Mouse (Mus musculus): ENCODE results near the gene Mki67. TPM values are rescaled to one million over a fixed set of nuclear protein-coding genes. Genes with fewer than 3 reads are reported as not detected.

Gene Mki67
- polyA plus RNA-seq, 1 experiment from 2014 or later: 3.7 TPM

DNA sequence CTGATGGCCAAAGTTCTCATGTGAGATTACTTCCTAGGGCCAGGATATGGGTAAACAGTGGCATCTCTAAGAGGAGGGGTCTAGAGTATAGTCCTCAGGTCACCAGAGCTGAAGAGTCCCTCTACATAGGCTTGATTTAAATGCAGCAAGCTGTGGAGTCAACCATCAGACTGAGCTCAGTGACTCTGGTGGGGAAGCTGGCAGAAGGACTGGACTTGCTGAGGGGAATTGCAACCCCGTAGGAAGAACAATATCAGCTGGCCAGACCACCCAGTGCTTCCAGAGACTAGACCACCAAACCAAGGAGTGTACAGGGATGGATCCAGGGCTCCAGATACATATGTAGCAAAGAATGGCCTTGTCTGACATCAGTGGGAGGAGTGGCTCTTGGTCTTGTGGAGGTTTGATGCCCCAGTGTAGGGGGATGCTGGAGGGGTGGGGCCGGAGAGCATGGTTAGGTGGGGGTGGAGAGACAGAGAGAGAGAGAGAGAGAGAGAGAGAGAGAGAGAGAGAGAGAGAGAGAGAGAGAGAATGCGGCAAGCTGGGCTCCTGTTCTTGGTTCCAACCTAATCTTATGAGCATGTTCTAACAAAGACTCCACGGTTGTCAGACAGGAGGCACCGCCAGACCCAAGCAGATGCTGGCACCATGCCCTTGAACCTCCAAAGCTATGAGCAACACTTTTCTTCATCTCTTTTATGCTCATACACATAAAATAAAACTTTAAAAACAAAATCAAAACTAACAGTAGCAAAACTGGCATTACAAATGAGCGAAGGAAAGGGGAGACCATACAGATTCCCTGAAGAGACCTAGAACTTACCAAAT lies 6.1 kb upstream of the Mki67 start:
- no peaks in the 10 kb centered on the region for H3K4me1 ChIP-seq (ENCODE audit: control insufficient read depth, insufficient read depth, low read length)
- H3K4me3 ChIP-seq (ENCODE audit: low read depth, low read length): no peak overlapping the region
- H3K9ac ChIP-seq (replicated peaks; ENCODE audit: low read depth, low read length): no peak overlapping the region
- no peak overlapping the region for H3K27ac ChIP-seq (ENCODE audit: low read depth, low read length)
- no peaks in the 10 kb centered on the region for H3K36me3 ChIP-seq (ENCODE audit: control insufficient read depth, insufficient read depth, low read length)
- ATAC-seq (ENCODE audit: low read depth): no peak
- 81% methylated on average over 6 of the region's 6 CpGs for WGBS
- no peaks in the 10 kb centered on the region for H3K27me3 ChIP-seq (ENCODE audit: control insufficient read depth, insufficient read depth, low read length)
- H3K4me2 ChIP-seq (ENCODE audit: low read depth, low read length): no peak overlapping the region
- no peaks in the 10 kb centered on the region for H3K9me3 ChIP-seq (ENCODE audit: control insufficient read depth, low read length)

DNA sequence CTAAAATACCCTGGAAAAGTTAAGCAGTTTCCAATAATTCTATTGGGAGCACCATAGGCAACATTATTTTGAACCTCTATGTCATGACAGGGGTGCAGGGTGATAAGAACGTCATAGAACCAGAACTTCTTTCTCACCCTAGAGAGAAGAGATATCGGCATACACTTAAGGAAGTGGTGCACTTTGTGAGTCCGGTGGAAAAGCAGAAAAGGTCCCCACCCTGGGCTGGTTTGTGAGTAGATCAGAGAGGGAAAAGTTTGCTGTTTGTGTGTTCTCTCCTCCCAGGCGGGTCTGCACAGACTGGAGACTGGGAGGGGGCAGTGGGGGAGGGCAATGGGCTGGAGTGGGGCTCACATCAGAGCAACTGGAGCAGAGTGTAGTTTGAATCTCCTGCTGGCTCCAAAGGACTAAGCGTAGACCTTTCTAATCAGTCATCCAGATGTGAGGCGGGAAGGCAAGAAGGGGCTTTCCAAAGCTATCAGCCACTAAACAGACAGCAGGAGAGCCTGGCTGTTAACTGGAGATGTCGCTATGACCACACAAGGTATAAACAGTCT lies 5.4 kb upstream of the Mki67 start:
- no peak overlapping the region for H3K9ac ChIP-seq (replicated peaks; ENCODE audit: low read depth, low read length)
- 82% methylated on average over 7 of the region's 7 CpGs for WGBS
- H3K36me3 ChIP-seq (ENCODE audit: control insufficient read depth, insufficient read depth, low read length): no peaks in the 10 kb centered on the region
- H3K4me2 ChIP-seq (ENCODE audit: low read depth, low read length): no peak overlapping the region
- H3K27ac ChIP-seq (ENCODE audit: low read depth, low read length): no peak overlapping the region
- H3K9me3 ChIP-seq (ENCODE audit: control insufficient read depth, low read length): no peaks in the 10 kb centered on the region
- no peaks in the 10 kb centered on the region for H3K27me3 ChIP-seq (ENCODE audit: control insufficient read depth, insufficient read depth, low read length)
- H3K4me3 ChIP-seq (ENCODE audit: low read depth, low read length): no peak overlapping the region
- H3K4me1 ChIP-seq (ENCODE audit: control insufficient read depth, insufficient read depth, low read length): 0 out of 2 replicates have a peak, but pooled peaks cover 2% of the 10 kb centered on the region
- ATAC-seq (ENCODE audit: low read depth): no peak

DNA sequence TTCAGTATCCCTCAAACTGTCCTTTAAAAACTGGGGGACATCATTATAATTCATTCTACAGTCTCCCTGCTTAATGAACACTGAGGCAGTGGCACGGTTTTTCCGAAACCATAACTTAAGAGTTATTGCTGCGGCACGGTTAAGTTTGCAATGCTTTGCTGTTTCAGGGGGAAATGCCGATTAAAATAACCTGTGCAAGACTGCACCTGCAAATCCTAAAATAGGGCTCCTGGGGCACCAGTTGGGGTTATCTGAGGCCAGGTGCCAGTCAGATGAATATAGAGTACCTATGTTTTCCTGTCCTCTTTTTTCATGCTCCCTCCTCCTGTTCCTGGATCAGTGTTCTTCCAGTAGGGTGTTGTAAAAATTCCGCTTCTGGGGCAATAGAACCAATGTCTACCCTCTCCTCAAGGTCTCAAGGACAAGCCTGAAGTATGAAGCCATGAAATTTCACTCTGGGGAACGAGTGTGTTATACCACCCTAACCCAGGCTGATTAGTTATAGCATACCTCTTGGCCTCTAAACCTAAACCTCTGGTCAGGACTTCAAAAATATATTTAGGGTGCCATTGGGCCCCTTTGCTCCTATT lies 902 bp upstream of the Mki67 start:
- no peaks in the 10 kb centered on the region for H3K27me3 ChIP-seq (ENCODE audit: control insufficient read depth, insufficient read depth, low read length)
- 58% methylated on average over 7 of the region's 7 CpGs for WGBS
- H3K9ac ChIP-seq (replicated peaks; ENCODE audit: low read depth, low read length): peak overlapping the region; percentile 25; the same call in 1 of the 2 replicates
- H3K4me3 ChIP-seq (ENCODE audit: low read depth, low read length): peak overlapping the region; percentile 64
- no peak for ATAC-seq (ENCODE audit: low read depth)
- 0 out of 2 replicates have a peak, but pooled peaks cover 2% of the 10 kb centered on the region for H3K4me1 ChIP-seq (ENCODE audit: control insufficient read depth, insufficient read depth, low read length)
- no peaks in the 10 kb centered on the region for H3K9me3 ChIP-seq (ENCODE audit: control insufficient read depth, low read length)
- no peak overlapping the region for H3K27ac ChIP-seq (ENCODE audit: low read depth, low read length)
- peak overlapping the region; percentile 97 for H3K4me2 ChIP-seq (ENCODE audit: low read depth, low read length)
- H3K36me3 ChIP-seq (ENCODE audit: control insufficient read depth, insufficient read depth, low read length): no peaks in the 10 kb centered on the region

DNA sequence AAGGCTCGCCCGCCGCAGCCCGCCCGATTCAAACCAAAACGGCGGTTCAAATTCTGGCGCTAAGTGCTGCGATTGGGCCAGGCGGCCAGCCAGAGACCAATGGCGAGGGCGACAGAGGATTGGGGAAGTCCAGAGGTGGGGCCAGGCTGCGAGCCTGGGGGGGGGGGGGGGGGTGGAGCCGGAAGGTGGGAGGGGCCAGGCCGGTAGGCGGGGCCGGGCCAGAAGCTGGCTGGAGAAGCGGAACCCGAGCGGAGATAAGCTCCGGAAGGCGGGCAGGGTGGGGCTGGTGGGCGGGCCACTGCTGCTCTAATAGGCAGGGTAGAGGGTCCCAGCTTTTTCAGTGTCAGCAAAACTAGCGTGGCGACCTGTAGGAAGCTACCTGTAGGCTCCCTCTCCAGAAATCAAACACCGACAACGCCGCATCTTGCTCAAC lies 300 bp upstream of the Mki67 start:
- H3K9ac ChIP-seq (replicated peaks; ENCODE audit: low read depth, low read length): peak overlapping the region; percentile 25; the same call in 1 of the 2 replicates
- H3K4me3 ChIP-seq (ENCODE audit: low read depth, low read length): peak overlapping the region; percentile 64
- H3K36me3 ChIP-seq (ENCODE audit: control insufficient read depth, insufficient read depth, low read length): no peaks in the 10 kb centered on the region
- peak overlapping the region; percentile 97 for H3K4me2 ChIP-seq (ENCODE audit: low read depth, low read length)
- H3K9me3 ChIP-seq (ENCODE audit: control insufficient read depth, low read length): no peaks in the 10 kb centered on the region
- WGBS: 0% methylated on average over 24 of the region's 28 CpGs
- peak; percentile 97 for ATAC-seq (ENCODE audit: low read depth)
- H3K27ac ChIP-seq (ENCODE audit: low read depth, low read length): no peak overlapping the region
- no peaks in the 10 kb centered on the region for H3K27me3 ChIP-seq (ENCODE audit: control insufficient read depth, insufficient read depth, low read length)
- H3K4me1 ChIP-seq (ENCODE audit: control insufficient read depth, insufficient read depth, low read length): 0 out of 2 replicates have a peak, but pooled peaks cover 2% of the 10 kb centered on the region

DNA sequence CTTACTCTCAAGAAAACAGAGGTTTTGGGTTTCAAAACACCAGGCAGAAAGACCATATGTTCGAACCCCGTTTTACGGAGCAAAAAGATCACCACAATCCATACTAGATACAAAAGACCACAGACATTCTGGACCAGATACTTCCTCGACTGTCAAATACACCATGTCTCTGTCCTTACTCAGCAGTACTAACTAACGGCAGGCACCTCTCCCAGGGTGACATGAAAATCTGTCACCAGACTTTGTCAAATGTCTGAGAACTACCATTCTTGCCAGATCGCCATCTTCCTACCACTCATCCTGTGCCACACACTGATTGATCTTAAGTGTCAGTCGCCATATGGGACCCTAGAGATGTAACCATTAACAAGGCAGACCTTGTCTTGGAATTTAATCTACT lies 995 bp downstream of the Mki67 start:
- ATAC-seq (ENCODE audit: low read depth): no peak
- Histone ChIP-seq H3K36me3 (ENCODE audit: control insufficient read depth, insufficient read depth, low read length) (no peaks in the 10 kb centered on the region), H3K4me3 (ENCODE audit: low read depth, low read length) (peak overlapping the region; percentile 64), H3K9me3 (ENCODE audit: control insufficient read depth, low read length) (no peaks in the 10 kb centered on the region), H3K27me3 (ENCODE audit: control insufficient read depth, insufficient read depth, low read length) (no peaks in the 10 kb centered on the region), H3K4me2 (ENCODE audit: low read depth, low read length) (peak overlapping the region; percentile 97), H3K27ac (ENCODE audit: low read depth, low read length) (no peak overlapping the region), H3K9ac (replicated peaks; ENCODE audit: low read depth, low read length) (no peak overlapping the region), H3K4me1 (ENCODE audit: control insufficient read depth, insufficient read depth, low read length) (0 out of 2 replicates have a peak, but pooled peaks cover 2% of the 10 kb centered on the region)
- 5% methylated on average over 7 of the region's 7 CpGs for WGBS

DNA sequence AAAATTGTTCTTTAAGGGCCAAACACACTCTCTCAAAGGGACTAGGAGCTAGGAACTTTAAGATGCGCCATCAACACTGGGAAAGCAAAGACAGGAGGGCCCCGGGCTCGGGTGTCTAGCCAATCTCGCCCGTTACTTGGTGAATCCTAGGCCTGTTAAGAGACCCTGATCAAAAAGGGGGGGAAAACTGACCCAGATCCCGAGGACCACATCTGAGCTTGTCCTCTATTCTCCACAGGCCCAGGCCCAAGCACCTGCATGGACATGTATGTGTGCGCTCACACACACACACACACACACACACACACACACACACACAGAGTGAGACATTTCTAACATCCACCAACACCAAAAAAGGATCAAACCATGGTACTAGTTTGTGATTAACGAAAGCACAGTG lies 2.8 kb downstream of the Mki67 start:
- 83% methylated on average over 8 of the region's 8 CpGs for WGBS
- Histone ChIP-seq H3K4me3 (ENCODE audit: low read depth, low read length) (no peak overlapping the region), H3K27ac (ENCODE audit: low read depth, low read length) (no peak overlapping the region), H3K36me3 (ENCODE audit: control insufficient read depth, insufficient read depth, low read length) (no peaks in the 10 kb centered on the region), H3K4me1 (ENCODE audit: control insufficient read depth, insufficient read depth, low read length) (0 out of 2 replicates have a peak, but pooled peaks cover 2% of the 10 kb centered on the region), H3K9me3 (ENCODE audit: control insufficient read depth, low read length) (no peaks in the 10 kb centered on the region), H3K9ac (replicated peaks; ENCODE audit: low read depth, low read length) (no peak overlapping the region), H3K4me2 (ENCODE audit: low read depth, low read length) (peak overlapping the region; percentile 6; the same call in 1 of the 2 replicates), H3K27me3 (ENCODE audit: control insufficient read depth, insufficient read depth, low read length) (no peaks in the 10 kb centered on the region)
- no peak for ATAC-seq (ENCODE audit: low read depth)

DNA sequence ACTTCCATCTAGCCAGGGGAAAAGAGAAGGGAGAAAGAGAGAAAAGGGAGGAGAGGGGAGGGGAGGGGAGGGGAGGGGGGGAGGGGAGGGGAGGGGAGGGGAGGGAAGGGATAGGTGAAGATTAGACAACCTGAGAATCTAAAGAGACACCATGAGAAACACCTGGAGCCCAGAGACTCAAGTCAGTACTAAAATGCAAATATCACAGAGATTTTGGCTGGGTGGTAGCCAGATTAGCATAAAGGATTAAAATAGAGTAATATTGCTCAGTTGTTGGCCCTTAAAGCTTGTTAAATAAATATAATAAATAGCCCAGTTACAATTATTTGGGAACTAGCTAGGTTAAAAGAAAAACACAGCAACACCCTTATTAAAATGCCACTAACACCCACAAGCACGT lies 3.6 kb downstream of the Mki67 start:
- 0 out of 2 replicates have a peak, but pooled peaks cover 2% of the 10 kb centered on the region for H3K4me1 ChIP-seq (ENCODE audit: control insufficient read depth, insufficient read depth, low read length)
- no peaks in the 10 kb centered on the region for H3K36me3 ChIP-seq (ENCODE audit: control insufficient read depth, insufficient read depth, low read length)
- H3K9ac ChIP-seq (replicated peaks; ENCODE audit: low read depth, low read length): no peak overlapping the region
- WGBS: 90% methylated on average over 1 of the region's 1 CpGs
- H3K9me3 ChIP-seq (ENCODE audit: control insufficient read depth, low read length): no peaks in the 10 kb centered on the region
- ATAC-seq (ENCODE audit: low read depth): no peak
- no peak overlapping the region for H3K4me3 ChIP-seq (ENCODE audit: low read depth, low read length)
- H3K27me3 ChIP-seq (ENCODE audit: control insufficient read depth, insufficient read depth, low read length): no peaks in the 10 kb centered on the region
- no peak overlapping the region for H3K27ac ChIP-seq (ENCODE audit: low read depth, low read length)
- no peak overlapping the region for H3K4me2 ChIP-seq (ENCODE audit: low read depth, low read length)

DNA sequence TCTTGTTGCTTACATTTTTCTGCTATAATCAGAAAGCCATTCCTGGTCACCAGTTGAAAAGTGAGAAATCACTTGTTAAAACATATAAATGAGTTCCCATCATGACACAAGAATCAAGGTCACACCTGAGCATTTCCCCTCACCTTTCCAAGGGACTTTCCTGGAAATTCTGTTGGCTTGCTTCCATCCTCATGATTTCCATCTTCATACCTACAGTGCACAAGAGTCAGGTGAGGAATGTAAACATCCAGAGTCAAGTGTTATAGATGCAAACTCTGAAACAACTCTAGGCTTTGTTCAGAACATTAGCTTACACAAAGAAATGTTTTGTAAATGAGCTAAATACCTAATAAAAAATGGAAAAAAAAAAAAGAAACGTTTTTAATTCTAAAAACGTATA lies 5.5 kb downstream of the Mki67 start:
- Histone ChIP-seq H3K4me3 (ENCODE audit: low read depth, low read length) (no peak overlapping the region), H3K4me1 (ENCODE audit: control insufficient read depth, insufficient read depth, low read length) (no peaks in the 10 kb centered on the region), H3K9ac (replicated peaks; ENCODE audit: low read depth, low read length) (no peak overlapping the region), H3K4me2 (ENCODE audit: low read depth, low read length) (no peak overlapping the region), H3K27ac (ENCODE audit: low read depth, low read length) (no peak overlapping the region), H3K27me3 (ENCODE audit: control insufficient read depth, insufficient read depth, low read length) (no peaks in the 10 kb centered on the region), H3K36me3 (ENCODE audit: control insufficient read depth, insufficient read depth, low read length) (no peaks in the 10 kb centered on the region), H3K9me3 (ENCODE audit: control insufficient read depth, low read length) (no peaks in the 10 kb centered on the region)
- WGBS: 78% methylated on average over 2 of the region's 2 CpGs
- no peak for ATAC-seq (ENCODE audit: low read depth)

DNA sequence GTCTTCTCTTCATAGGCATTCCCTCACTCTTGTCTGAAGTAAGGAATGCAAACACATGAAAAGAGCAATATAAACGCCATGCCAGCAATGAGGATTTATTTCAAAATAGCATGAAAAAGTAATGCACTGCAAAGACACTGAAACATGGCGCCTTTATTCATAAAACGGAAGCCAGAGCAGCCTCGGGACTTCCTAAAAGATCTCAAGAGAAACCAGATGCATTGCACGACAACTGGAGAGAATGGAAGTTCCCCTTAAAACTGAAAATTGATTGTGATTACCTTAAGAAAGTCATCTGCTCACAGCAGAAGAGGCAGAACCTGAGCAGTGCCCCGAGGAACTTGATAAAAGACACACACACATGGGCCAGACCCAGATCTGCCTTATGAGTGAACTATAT lies 10.4 kb downstream of the Mki67 start:
- 93% methylated on average over 6 of the region's 6 CpGs for WGBS
- no peak overlapping the region for H3K4me2 ChIP-seq (ENCODE audit: low read depth, low read length)
- no peaks in the 10 kb centered on the region for H3K4me1 ChIP-seq (ENCODE audit: control insufficient read depth, insufficient read depth, low read length)
- no peak overlapping the region for H3K4me3 ChIP-seq (ENCODE audit: low read depth, low read length)
- ATAC-seq (ENCODE audit: low read depth): no peak
- no peaks in the 10 kb centered on the region for H3K27me3 ChIP-seq (ENCODE audit: control insufficient read depth, insufficient read depth, low read length)
- H3K9me3 ChIP-seq (ENCODE audit: control insufficient read depth, low read length): no peaks in the 10 kb centered on the region
- no peak overlapping the region for H3K27ac ChIP-seq (ENCODE audit: low read depth, low read length)
- no peaks in the 10 kb centered on the region for H3K36me3 ChIP-seq (ENCODE audit: control insufficient read depth, insufficient read depth, low read length)
- no peak overlapping the region for H3K9ac ChIP-seq (replicated peaks; ENCODE audit: low read depth, low read length)

Data from neural tube, embryonic 14.5 days (tissue).